Mouse (Mus musculus) embryonic fibroblast, embryonic 13.5 days (primary cell): ENCODE measurements around the gene Itpr2. TPM values are rescaled to one million over a fixed set of nuclear protein-coding genes. Genes with fewer than 3 reads are reported as not detected.

Experiments used
- H3K27ac ChIP-seq: 2 replicates; pipeline ENCODE4 v1.5.1; 2012; ENCODE audit warnings: low read length, control low read depth, inconsistent platforms; ENCODE audit not compliant: insufficient read depth
- H3K4me1 ChIP-seq: 2 replicates; pipeline ENCODE4 v1.6.1; 2011; ENCODE audit warnings: low read length; ENCODE audit not compliant: control insufficient read depth, insufficient read depth
- H3K4me3 ChIP-seq: 2 replicates; pipeline ENCODE4 v1.5.1; 2011; ENCODE audit warnings: mild to moderate bottlenecking, control low read depth, low read length; ENCODE audit not compliant: insufficient read depth
- CTCF ChIP-seq: IDR thresholded peaks from 2 replicates; pipeline ENCODE4 v1.5.1; 2011; ENCODE audit warnings: mild to moderate bottlenecking, control low read depth, low read length, moderate library complexity, borderline replicate concordance; ENCODE audit not compliant: insufficient read depth
- POLR2A ChIP-seq: IDR thresholded peaks from 2 replicates; pipeline ENCODE4 v1.6.1; 2011; ENCODE audit warnings: low read depth, mild to moderate bottlenecking, control low read depth, low read length, moderate library complexity
- polyA plus RNA-seq: library from polyadenylated mRNA; stranded (reverse); fragments of >200 nt; gene quantifications from 2 replicates; pipeline ENCODE4 v1.2.4, GENCODE M21; 2011; ENCODE audit warnings: low read depth; ENCODE audit not compliant: missing spikeins, insufficient read length

The Itpr2 gene
- polyA plus RNA-seq, 1 experiment = 7.7 TPM

DNA sequence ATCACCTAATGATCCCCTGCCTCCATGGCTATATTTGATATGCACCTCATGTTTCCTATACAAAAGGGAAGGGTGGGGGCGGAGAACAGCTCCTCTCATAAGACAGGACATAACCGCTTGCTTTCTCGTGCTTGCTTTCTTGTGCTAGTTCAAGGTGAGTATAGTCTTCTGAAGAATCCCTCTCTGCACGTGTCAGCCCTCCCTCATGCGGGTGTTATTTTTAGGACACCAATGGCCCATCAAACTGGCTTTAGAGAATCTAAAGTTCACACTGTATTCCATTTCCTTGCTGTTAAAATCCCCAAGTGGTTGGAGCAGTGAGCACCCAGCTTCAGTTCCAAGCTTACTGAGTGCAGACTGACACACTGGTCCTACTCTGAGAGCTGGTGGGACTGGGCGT, 252.9 kb downstream of the Itpr2 start:
- TF ChIP-seq POLR2A = no peak
- no peak for TF ChIP-seq CTCF
- Histone ChIP-seq H3K4me1 (no peaks in the 10 kb centered on the region), H3K27ac (no peak overlapping the region), H3K4me3 (no peak overlapping the region)

DNA sequence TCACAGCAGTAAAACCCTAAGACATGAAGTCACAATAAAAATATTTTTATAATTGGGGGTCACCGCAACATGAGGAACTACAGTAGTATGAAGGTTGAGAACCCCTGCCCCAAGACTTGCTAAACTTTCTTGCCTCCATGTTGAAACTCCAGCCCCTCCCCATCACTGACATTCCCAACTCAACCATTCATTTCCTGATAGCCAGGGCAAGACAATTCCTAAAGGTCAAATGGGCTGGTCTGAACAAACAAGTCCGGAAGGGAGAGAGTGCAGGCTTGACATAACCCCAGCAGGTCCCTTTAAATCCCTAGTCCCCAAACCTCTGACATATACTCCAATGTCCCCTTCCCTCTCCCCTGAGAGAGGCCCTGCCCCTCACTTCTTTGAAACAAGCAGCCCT, 253.7 kb downstream of the Itpr2 start:
- H3K27ac ChIP-seq = no peak overlapping the region
- H3K4me3 ChIP-seq = no peak overlapping the region
- TF ChIP-seq CTCF (no peak), POLR2A (no peak)

GRCm38 (mm10) chr6:146247906-146248305, 254.1 kb downstream of the Itpr2 start:
- Histone ChIP-seq H3K27ac (no peak overlapping the region), H3K4me3 (no peak overlapping the region), H3K4me1 (no peaks in the 10 kb centered on the region)
- no peak for TF ChIP-seq CTCF

More for the DNA sequence above, 253.7 kb downstream of the Itpr2 start:
- no peaks in the 10 kb centered on the region for H3K4me1 ChIP-seq

DNA sequence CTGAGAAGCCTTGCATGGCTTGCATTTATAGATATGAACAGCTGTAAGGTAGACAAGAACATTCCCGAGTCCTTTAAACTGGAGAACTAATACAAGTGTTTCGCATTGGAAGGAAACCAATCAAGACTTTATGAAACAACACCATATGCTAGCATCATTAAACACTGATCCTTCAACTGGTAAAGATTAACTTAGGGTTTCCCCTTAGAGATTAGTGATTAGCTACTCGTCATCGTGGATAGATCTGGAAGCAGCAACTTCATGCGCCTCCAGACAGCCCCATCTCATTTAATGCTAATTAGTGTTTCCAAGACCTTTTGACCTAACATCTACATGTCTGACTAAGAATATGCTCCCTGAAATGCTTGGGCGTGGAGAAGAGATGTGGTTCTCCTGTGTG, 255.7 kb downstream of the Itpr2 start:
- H3K4me3 ChIP-seq = no peak overlapping the region
- no peaks in the 10 kb centered on the region for H3K4me1 ChIP-seq
- TF ChIP-seq CTCF = no peak
- no peak for TF ChIP-seq POLR2A
- no peak overlapping the region; the same call in 1 of the 2 replicates for H3K27ac ChIP-seq

- Histone ChIP-seq H3K4me3 (no peak overlapping the region), H3K4me1 (no peaks in the 10 kb centered on the region), H3K27ac (no peak overlapping the region)
- TF ChIP-seq CTCF = no peak
- TF ChIP-seq POLR2A = no peak
Measured at GRCm38 (mm10) chr6:146245888-146246287, 256.1 kb downstream of the Itpr2 start.

DNA sequence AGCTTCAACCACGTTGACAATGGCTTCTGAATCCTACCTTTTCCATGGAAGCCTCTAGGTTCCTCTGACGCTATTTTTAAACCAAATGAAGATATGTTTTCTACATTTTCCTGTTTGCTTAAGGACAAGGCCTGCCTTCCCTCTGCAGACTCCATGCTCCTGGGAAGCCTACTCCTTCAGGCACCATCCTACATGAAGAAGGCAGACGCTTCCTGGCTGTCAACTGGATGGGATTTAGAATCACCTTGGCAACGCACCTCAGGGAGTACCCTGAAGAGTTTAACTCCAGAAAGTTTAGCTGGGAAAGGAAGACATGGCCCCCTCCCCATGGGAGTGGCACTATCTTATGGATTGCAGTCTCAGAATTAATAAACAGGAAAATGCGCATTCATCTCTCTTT, 259.0 kb downstream of the Itpr2 start:
- TF ChIP-seq CTCF (no peak), POLR2A (no peak)
- H3K4me3 ChIP-seq = no peak overlapping the region
- no peaks in the 10 kb centered on the region for H3K4me1 ChIP-seq
- H3K27ac ChIP-seq = no peak overlapping the region

DNA sequence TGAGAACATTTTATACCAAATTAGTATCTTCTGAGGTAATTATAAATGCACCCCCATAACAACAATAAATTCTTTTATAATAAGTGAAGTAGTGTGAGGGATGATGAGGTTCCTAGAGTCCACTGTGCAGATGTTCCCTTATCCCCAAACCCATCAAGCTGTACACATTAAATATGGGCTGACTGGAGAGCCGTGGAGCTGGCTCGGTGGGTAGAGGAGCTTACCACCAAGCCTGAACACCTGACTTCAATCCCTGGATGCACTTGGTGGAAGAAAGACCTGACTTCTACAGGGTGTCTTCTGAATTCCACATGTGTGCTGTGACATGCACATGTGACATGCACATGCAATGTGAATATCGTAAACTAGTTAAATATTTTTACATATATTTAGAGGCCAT, 260.7 kb downstream of the Itpr2 start:
- no peak overlapping the region for H3K4me3 ChIP-seq

GRCm38 (mm10) chr6:146235165-146235564, 266.9 kb downstream of the Itpr2 start:
- no peak for TF ChIP-seq CTCF
- TF ChIP-seq POLR2A = no peak
- no peak overlapping the region for H3K4me3 ChIP-seq

More for the DNA sequence above, 260.7 kb downstream of the Itpr2 start:
- Histone ChIP-seq H3K27ac (no peak overlapping the region), H3K4me1 (no peaks in the 10 kb centered on the region)
- TF ChIP-seq CTCF (no peak), POLR2A (no peak)

DNA sequence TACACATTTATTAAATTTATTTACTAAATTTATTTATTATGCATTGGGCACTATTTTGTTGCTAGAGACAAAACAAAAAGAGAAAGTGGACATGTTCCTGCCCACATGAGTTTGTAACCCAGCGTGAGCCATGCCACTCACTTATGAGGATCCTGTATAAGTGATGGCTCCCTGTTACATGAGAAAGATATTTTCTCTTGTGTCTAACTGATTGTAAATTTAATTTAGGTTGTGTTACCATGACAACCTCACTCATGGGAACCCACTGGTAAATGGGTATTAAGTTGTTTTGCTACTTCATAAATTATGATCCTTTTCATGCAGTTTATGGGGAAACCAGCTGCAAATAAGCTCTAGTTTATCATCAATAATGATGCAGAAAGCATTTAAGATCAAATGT, 267.6 kb downstream of the Itpr2 start:
- TF ChIP-seq CTCF (no peak), POLR2A (no peak)
- Histone ChIP-seq H3K4me1 (peaks cover 2% of the 10 kb centered on the region; the same call in 1 of the 2 replicates), H3K4me3 (no peak overlapping the region), H3K27ac (no peak overlapping the region)

More at GRCm38 (mm10) chr6:146235165-146235564, 266.9 kb downstream of the Itpr2 start:
- no peak overlapping the region for H3K27ac ChIP-seq
- peaks cover 2% of the 10 kb centered on the region; the same call in 1 of the 2 replicates for H3K4me1 ChIP-seq

- Histone ChIP-seq H3K4me1 (peaks cover 2% of the 10 kb centered on the region; the same call in 1 of the 2 replicates), H3K4me3 (no peak overlapping the region), H3K27ac (no peak overlapping the region)
- TF ChIP-seq CTCF (no peak), POLR2A (no peak)
Measured at GRCm38 (mm10) chr6:146230903-146231302, 271.1 kb downstream of the Itpr2 start.

DNA sequence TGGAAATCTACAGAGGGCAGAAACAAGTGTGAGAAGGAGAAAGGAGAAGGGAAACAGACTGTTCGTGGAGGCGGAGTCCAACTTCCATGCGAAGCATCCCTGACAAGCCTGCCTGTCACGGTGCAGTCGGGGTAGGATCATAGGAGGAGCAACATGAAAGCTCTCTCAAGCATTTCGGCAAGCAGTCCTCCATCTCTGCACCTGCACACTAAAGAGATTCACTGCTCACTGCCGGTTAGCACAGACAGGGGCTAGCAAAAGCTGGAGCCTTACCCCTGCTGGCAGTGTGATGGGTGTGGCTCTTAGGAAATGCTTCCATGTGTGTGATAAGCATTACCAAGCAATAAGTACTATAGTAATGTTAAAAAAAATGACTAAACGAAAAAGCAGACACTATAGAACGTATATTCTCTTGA, 271.6 kb downstream of the Itpr2 start:
- no peak overlapping the region for H3K4me3 ChIP-seq
- TF ChIP-seq CTCF (no peak), POLR2A (no peak)

More for the DNA sequence above, 271.6 kb downstream of the Itpr2 start:
- Histone ChIP-seq H3K4me1 (peaks cover 2% of the 10 kb centered on the region; the same call in 1 of the 2 replicates), H3K27ac (no peak overlapping the region)
